Mouse (Mus musculus) splenic B cell, adult 2 months (primary cell): ENCODE data around the gene Dock8.

Experiments
- DNase-seq: peaks from one replicate; pipeline ENCODE4 v3.0.0-alpha.2; 2011; ENCODE audit warnings: low read depth, low spot score
- H3K27me3 ChIP-seq: 2 replicates; pipeline ENCODE4 v1.6.1; 2012; ENCODE audit warnings: mild to moderate bottlenecking, low read length, moderate library complexity, mixed read lengths; ENCODE audit not compliant: control insufficient read depth, poor library complexity, insufficient read depth, severe bottlenecking
- H3K36me3 ChIP-seq: 2 replicates; pipeline ENCODE4 v1.6.1; 2012; ENCODE audit warnings: mild to moderate bottlenecking, low read length, moderate library complexity, mixed read lengths; ENCODE audit not compliant: control insufficient read depth, poor library complexity, insufficient read depth, severe bottlenecking

The Dock8 gene

GRCm38 (mm10) chr19:25062857-25063240 is 63.5 kb downstream of the Dock8 start:
- peaks cover 9% of the 10 kb centered on the region; the same call in 1 of the 2 replicates for H3K36me3 ChIP-seq
- no peak for DNase-seq
- no peaks in the 10 kb centered on the region for H3K27me3 ChIP-seq

GRCm38 (mm10) chr19:25066229-25066628 is 66.9 kb downstream of the Dock8 start:
- peaks cover 18% of the 10 kb centered on the region; the same call in 1 of the 2 replicates for H3K36me3 ChIP-seq
- DNase-seq: no peak
- no peaks in the 10 kb centered on the region for H3K27me3 ChIP-seq

GRCm38 (mm10) chr19:25068518-25068917 is 69.2 kb downstream of the Dock8 start:
- Histone ChIP-seq H3K36me3 (peaks cover 17% of the 10 kb centered on the region; the same call in 1 of the 2 replicates), H3K27me3 (no peaks in the 10 kb centered on the region)
- no peak for DNase-seq

GRCm38 (mm10) chr19:25072521-25072920 is 73.2 kb downstream of the Dock8 start:
- no peaks in the 10 kb centered on the region for H3K27me3 ChIP-seq
- peak; percentile 68 for DNase-seq
- peaks cover 13% of the 10 kb centered on the region for H3K36me3 ChIP-seq

- DNase-seq: no peak
- Histone ChIP-seq H3K27me3 (no peaks in the 10 kb centered on the region), H3K36me3 (peaks cover 20% of the 10 kb centered on the region)
Measured at GRCm38 (mm10) chr19:25074741-25075140, 75.4 kb downstream of the Dock8 start.

- Histone ChIP-seq H3K27me3 (no peaks in the 10 kb centered on the region), H3K36me3 (peaks cover 25% of the 10 kb centered on the region)
- no peak for DNase-seq
Measured at GRCm38 (mm10) chr19:25077636-25078035, 78.3 kb downstream of the Dock8 start.

GRCm38 (mm10) chr19:25078130-25078529 is 78.8 kb downstream of the Dock8 start:
- peak; percentile 74 for DNase-seq
- peaks cover 27% of the 10 kb centered on the region for H3K36me3 ChIP-seq
- no peaks in the 10 kb centered on the region for H3K27me3 ChIP-seq

GRCm38 (mm10) chr19:25080166-25080565 is 80.8 kb downstream of the Dock8 start:
- Histone ChIP-seq H3K36me3 (peaks cover 37% of the 10 kb centered on the region), H3K27me3 (no peaks in the 10 kb centered on the region)
- no peak for DNase-seq

- Histone ChIP-seq H3K36me3 (peaks cover 41% of the 10 kb centered on the region), H3K27me3 (no peaks in the 10 kb centered on the region)
- no peak for DNase-seq
Measured at GRCm38 (mm10) chr19:25082839-25083238, 83.5 kb downstream of the Dock8 start.

GRCm38 (mm10) chr19:25087181-25087580 is 87.8 kb downstream of the Dock8 start:
- Histone ChIP-seq H3K27me3 (no peaks in the 10 kb centered on the region), H3K36me3 (peaks cover 34% of the 10 kb centered on the region)
- DNase-seq: no peak

- no peak for DNase-seq
- Histone ChIP-seq H3K36me3 (peaks cover 33% of the 10 kb centered on the region), H3K27me3 (no peaks in the 10 kb centered on the region)
Measured at GRCm38 (mm10) chr19:25089746-25090145, 90.4 kb downstream of the Dock8 start.

GRCm38 (mm10) chr19:25095135-25095534 is 95.8 kb downstream of the Dock8 start:
- Histone ChIP-seq H3K27me3 (no peaks in the 10 kb centered on the region), H3K36me3 (peaks cover 47% of the 10 kb centered on the region)
- no peak for DNase-seq

- H3K27me3 ChIP-seq: no peaks in the 10 kb centered on the region
- peaks cover 52% of the 10 kb centered on the region for H3K36me3 ChIP-seq
- DNase-seq: no peak
Measured at GRCm38 (mm10) chr19:25096316-25096715, 97.0 kb downstream of the Dock8 start.

GRCm38 (mm10) chr19:25096986-25097385 is 97.7 kb downstream of the Dock8 start:
- H3K36me3 ChIP-seq: peaks cover 51% of the 10 kb centered on the region

GRCm38 (mm10) chr19:25097506-25097905 is 98.2 kb downstream of the Dock8 start:
- DNase-seq: no peak
- Histone ChIP-seq H3K36me3 (peaks cover 48% of the 10 kb centered on the region), H3K27me3 (no peaks in the 10 kb centered on the region)

More at GRCm38 (mm10) chr19:25096986-25097385, 97.7 kb downstream of the Dock8 start:
- DNase-seq: no peak
- no peaks in the 10 kb centered on the region for H3K27me3 ChIP-seq

- Histone ChIP-seq H3K36me3 (peaks cover 47% of the 10 kb centered on the region), H3K27me3 (no peaks in the 10 kb centered on the region)
- no peak for DNase-seq
Measured at GRCm38 (mm10) chr19:25097951-25098350, 98.6 kb downstream of the Dock8 start.
